Mouse (Mus musculus): ENCODE measurements around the gene Ttyh1. TPM values are rescaled to one million over a fixed set of nuclear protein-coding genes. Genes with fewer than 3 reads are reported as not detected.

Gene Ttyh1
- total RNA-seq, 2 experiments from 2014 or later = 0.12 to 0.17 TPM

DNA sequence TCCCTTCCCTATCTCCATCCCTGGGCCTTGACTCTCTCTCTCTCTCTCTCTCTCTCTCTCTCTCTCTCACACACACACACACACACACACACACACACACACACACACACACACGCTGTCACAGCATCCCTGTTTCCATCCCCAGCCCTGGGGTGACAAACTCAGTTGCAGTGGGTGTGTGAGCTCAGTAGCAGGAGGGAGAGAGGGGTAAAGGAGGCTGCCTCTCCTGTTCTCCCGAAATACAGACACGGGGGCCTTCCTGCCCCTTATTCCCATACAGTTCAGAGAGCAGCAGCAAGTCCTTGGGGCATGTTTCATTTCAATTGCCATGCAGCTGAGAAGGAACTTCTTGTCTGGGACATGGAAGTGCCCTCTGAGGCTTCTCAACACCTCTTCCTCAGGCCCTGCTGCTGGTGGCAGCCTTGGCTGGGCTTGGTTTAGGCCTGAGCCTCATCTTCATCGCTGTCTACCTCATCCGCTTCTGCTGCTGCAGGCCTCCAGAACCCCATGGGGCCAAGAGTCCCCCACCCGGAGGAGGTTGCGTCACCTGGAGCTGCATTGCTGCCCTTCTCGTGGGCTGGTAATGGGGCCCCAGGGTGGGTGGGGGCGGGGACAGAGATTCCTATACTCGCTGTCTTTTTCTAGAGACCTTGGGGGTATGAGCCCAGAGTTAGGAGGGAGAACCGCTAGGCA lies 3.0 kb downstream of the Ttyh1 start:
- ATAC-seq (replicated peaks; ENCODE audit: poor library complexity) = no peak

DNA sequence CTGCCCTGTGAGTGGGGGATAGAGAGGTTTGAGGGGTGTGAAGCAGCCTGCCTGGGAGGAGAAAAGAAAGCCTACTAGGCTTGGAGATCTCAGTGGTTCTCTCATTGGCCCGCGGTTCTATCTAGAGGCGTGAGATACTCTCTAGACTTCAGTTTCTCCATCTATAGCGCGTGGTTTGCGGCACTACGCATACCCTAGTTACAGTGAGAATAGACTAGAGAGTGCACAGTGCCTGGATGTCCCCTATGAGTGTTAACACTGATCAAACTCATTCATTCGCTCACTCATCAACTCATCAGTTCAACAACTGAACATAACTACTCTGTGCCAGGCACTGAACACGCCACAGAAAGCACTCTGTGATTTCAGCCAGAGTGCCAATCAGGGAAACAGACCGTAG lies 3.6 kb downstream of the Ttyh1 start:
- ATAC-seq (replicated peaks; ENCODE audit: poor library complexity) = no peak

DNA sequence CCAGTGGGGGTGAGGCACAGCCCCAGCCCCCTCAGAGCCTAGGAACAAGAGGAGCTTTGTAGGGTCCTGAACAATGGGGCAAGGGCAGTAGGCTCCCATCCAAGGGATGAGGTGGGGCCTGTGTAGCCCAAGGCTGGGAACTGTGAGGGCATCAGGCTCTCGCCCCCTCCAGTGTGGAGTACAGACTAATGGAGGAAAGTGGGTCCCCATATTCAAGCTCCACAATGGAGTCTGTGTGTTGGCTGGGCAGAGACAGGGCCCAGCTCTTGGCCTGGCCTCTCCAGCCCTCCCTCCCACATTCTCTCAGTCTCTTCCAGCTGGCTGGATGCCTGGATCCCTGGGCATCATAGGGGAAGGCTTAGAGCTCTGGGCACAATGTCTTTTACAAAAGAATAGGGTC lies 4.5 kb downstream of the Ttyh1 start:
- ATAC-seq (replicated peaks; ENCODE audit: poor library complexity) = no peak

DNA sequence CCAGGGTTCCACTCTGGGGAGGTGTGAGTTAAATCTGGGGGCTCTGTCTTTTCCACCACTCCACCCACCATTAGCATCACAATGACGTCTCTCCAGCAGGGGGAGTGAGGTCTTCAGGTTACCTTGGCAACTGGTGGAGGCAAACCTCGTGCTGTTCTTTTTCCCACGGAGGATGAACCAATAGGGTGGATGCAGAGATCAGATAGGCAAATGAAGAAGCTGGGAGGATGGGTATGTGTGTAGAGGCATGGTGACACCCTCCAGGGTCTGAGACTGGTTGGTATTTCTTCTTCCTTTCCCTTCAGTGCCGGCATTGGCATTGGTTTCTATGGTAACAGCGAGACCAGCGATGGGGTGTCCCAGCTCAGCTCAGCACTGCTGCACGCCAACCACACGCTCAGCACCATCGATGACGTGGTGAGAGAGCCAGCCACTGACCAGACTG lies 5.1 kb downstream of the Ttyh1 start:
- peak; percentile 77 for ATAC-seq (replicated peaks; ENCODE audit: poor library complexity)

- no peak for ATAC-seq (replicated peaks; ENCODE audit: poor library complexity)
Measured at GRCm38 (mm10) chr7:4124856-4125255, 5.6 kb downstream of the Ttyh1 start.

GRCm38 (mm10) chr7:4125306-4125705 lies 6.1 kb downstream of the Ttyh1 start:
- ATAC-seq (replicated peaks; ENCODE audit: poor library complexity) = 0 out of 2 replicates have a peak, but pooled peaks have one; percentile 21

DNA sequence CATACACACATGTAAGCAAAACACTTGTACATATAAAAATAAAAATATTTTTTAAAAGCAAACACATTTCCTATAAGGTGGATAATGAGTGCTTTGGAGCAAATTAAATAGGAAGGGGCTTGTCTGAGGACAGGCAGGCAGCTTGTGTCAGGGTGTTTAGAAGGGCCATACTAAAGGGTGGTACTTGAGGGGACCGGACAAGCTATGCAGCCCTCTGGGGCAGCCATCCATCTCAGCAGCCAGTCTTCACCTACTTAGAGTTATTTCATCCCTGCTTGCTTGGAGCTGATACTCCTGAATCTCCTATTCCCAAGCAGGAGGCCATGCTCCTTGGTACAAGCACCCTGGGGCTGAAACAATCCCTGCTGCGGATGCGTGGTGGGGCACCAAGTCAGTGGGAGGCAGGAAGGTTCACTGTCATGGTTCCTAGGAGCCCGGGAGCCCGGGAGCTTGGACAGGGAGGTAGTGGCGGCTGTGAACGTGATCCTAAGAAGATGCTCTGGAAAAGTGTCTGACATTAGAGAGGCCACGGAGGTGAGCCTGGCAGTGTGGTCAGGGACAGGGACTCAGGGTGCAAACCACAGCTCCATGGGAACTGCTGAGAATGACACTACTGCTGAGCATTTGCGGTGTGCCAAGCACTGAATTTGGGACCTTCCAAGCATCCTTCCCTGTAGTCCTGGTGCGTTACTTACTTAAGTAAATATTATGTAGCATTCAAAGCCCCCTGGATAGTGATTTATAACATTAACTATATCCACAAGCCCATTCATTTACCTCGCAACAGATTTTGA lies 8.0 kb downstream of the Ttyh1 start:
- ATAC-seq (replicated peaks; ENCODE audit: poor library complexity) = no peak

DNA sequence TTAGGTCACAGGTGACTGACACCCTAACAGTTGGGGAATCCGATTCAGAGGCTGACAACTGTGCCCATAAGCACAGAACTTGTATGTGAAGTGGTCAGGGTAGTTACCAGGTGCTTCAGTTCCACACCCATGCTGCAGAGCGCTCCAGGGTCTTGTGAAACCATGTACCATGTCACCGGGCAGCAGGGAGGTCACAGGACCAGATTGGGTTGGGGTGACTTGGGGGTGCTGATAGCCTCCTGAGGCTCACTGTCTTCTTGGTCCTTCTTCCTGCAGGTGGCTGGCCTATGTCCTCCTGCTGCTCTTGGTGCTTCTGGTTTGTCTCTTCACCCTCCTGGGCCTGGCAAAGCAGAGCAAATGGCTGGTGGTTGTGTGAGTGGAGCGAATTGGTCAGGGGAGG lies 8.7 kb downstream of the Ttyh1 start:
- no peak for ATAC-seq (replicated peaks; ENCODE audit: poor library complexity)

- ATAC-seq (replicated peaks; ENCODE audit: poor library complexity) = no peak
Measured at GRCm38 (mm10) chr7:4128860-4129259, 9.7 kb downstream of the Ttyh1 start.

DNA sequence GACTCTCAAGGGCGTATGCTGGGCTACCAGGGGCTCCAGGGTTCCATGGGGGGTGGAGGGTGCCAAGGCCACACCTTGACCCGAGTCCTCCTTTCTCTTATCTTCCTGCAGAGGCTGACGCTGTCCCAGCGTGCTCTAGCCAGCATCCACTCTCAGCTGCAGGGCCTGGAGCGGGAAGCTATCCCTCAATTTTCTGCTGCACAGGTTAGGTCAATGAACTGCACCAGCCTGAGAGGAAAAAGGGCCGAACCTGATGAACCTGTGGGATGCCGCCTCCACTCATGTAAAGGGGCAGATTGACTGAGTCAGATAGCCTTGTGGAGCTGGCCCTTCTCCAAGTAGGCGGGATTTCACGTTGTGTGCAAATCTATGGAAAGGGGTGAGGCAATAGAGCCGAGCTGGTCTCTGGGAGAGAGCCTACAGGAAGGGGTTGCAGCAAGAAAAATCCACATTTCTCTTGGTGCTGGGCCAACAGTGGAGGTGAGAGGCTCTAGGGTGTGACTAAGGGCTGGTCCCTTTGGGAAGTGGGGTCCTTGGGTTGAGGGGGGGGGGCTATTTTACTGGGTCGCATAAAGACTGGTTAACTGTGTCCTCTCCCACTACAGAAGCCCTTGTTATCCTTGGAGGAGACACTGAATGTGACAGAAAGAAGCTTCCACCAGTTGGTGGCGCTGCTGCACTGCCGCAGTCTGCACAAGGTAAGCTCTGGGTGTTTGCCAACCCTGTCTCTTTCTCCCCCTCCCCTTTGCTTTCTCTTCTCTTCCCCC lies 11.7 kb downstream of the Ttyh1 start:
- peak; percentile 88 for ATAC-seq (replicated peaks; ENCODE audit: poor library complexity)

DNA sequence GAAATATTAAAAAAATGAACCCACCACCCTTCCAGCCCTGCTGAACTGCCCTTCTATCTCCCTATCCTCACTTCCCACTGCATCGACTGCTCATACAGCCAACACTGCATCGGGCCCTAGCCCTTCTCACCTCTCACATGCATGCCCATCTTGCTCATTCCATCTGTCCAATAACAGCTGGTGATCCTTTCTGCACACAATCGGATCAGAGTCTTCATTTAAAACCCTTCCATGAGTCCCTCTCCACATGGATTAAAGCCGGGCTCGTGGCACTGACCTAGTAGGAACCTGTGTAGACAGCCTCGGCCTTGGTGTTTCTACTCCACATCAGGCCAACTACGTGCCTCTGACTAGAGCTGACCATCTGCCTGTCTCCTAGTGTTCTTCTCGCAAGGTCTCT lies 12.8 kb downstream of the Ttyh1 start:
- no peak for ATAC-seq (replicated peaks; ENCODE audit: poor library complexity)

- ATAC-seq (replicated peaks; ENCODE audit: poor library complexity) = no peak
Measured at GRCm38 (mm10) chr7:4132581-4132980, 13.4 kb downstream of the Ttyh1 start.

- no peak for ATAC-seq (replicated peaks; ENCODE audit: poor library complexity)
Measured at GRCm38 (mm10) chr7:4132998-4133397, 13.8 kb downstream of the Ttyh1 start.

- ATAC-seq (replicated peaks; ENCODE audit: poor library complexity) = no peak
Measured at GRCm38 (mm10) chr7:4134911-4135310, 15.7 kb downstream of the Ttyh1 start.

GRCm38 (mm10) chr7:4136404-4136770 lies 17.2 kb downstream of the Ttyh1 start:
- ATAC-seq (replicated peaks; ENCODE audit: poor library complexity) = peak; percentile 24

- peak; percentile 95 for ATAC-seq (replicated peaks; ENCODE audit: poor library complexity)
Measured at GRCm38 (mm10) chr7:4136771-4137531, 17.7 kb downstream of the Ttyh1 start, which contains the start of gene Leng8. TSS of gene Leng8 (plus strand) at chr7:4137039.

GRCm38 (mm10) chr7:4137746-4138145 lies 18.5 kb downstream of the Ttyh1 start:
- ATAC-seq (replicated peaks; ENCODE audit: poor library complexity) = no peak

DNA sequence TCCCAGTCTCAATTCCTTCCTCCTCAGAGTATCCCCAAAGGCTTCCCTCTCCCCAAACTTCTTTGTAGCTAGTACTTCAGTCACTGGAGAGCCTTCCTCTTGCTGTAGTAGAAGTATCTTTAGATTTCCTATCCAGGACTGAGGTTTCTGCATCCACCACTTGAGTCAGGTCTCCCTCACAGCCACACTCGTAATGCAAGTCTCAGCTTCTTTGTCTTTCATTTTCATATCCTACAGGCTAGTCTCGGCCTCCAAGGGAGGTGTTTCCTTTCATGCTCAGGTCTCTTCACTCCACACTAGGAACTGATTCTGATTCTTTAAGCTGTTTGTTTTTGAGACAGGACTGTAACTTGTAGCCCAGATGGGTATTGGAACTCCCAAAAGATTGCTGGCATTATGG lies 19.0 kb downstream of the Ttyh1 start:
- no peak for ATAC-seq (replicated peaks; ENCODE audit: poor library complexity)

DNA sequence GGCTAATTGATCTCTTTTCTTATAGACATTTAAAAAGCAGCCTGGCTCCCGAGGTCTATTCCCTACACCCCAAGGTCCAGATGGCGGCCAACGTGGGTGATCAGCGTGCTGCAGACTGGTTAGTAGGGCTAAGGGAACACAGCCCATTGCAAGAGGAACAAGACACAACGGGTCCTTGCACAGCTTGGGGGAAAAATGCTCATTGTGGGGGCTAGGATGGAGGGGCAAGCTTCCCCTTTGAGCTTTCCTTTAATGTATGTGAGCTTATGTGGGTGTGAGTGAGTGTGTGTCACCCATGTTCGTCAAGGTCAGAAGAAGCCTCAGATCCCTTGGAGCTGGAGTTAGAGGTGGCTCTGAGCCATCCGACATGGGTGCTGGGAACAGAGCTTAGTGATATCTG lies 19.5 kb downstream of the Ttyh1 start:
- ATAC-seq (replicated peaks; ENCODE audit: poor library complexity) = no peak

DNA sequence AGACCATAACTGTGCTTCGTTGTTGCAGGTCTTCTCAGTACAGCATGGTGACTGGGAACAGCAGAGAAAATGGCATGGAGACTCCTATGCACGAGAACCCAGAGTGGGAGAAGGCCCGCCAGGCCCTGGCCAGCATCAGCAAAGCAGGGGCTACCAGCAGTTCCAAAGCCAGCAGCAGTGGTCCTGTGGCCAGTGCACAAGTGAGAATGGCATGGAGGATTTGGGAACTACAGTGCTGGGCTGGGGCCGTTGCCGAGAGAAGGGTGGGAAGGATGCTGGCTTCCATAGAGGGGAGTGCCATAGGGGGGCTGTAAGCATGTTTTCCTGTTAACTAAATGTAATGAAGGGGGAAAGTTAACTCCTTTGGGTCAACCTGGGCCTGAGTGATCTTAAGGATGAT lies 20.2 kb downstream of the Ttyh1 start:
- ATAC-seq (replicated peaks; ENCODE audit: poor library complexity) = no peak

All from megakaryocyte progenitor cell, adult 5-6 weeks (primary cell).